ENCODE assay signal across 21 mouse cellular contexts in genomic region chr7:111337053-111337452, GRCm38 (mm10).
DNase-seq lines count a peak whose midpoint lies in the region; ATAC-seq and TF ChIP-seq lines count a peak whose summit lies in the region.
"Had no signal": no experiment of that assay in that cellular context is flagged by ENCODE, and none has a peak within 500 bp of the region (broad histone marks: within the 10 kb centered on the region; RNA-seq: fewer than 3 reads in every experiment).

No protein-coding gene starts in this region.

- no peak overlapping the region for H3K9ac ChIP-seq in kidney, embryonic 16.5 days (replicated peaks; ENCODE audit: low read length)
- H3K9ac ChIP-seq: embryonic facial prominence, embryonic 12.5 days; forebrain, embryonic 13.5 days; forebrain, embryonic 15.5 days; forebrain, postnatal 0 days had no signal

- no peak for ATAC-seq in kidney, embryonic 16.5 days (ENCODE audit: low FRiP score, low TSS enrichment)
- ATAC-seq: forebrain, embryonic 13.5 days; forebrain, embryonic 15.5 days; forebrain, postnatal 0 days had no signal

- no peak overlapping the region for H3K27ac ChIP-seq in layer of hippocampus, adult 2 months
- no peak overlapping the region for H3K27ac ChIP-seq in kidney, embryonic 16.5 days (ENCODE audit: low read length)
- H3K27ac ChIP-seq: embryonic facial prominence, embryonic 10.5 days; embryonic facial prominence, embryonic 12.5 days; forebrain, embryonic 13.5 days; forebrain, embryonic 15.5 days had no signal

- H3K4me3 ChIP-seq in layer of hippocampus, adult 2 months: no peak overlapping the region
- no peak overlapping the region for H3K4me3 ChIP-seq in kidney, embryonic 16.5 days (ENCODE audit: low read length)
- H3K4me3 ChIP-seq: embryonic facial prominence, embryonic 10.5 days; embryonic facial prominence, embryonic 12.5 days; forebrain, embryonic 13.5 days; forebrain, embryonic 15.5 days had no signal

- H3K4me2 ChIP-seq in kidney, embryonic 16.5 days (replicated peaks; ENCODE audit: low read depth, low read length): no peak overlapping the region
- H3K4me2 ChIP-seq: embryonic facial prominence, embryonic 12.5 days; forebrain, embryonic 13.5 days; forebrain, embryonic 15.5 days had no signal

- no peaks in the 10 kb centered on the region for H3K9me3 ChIP-seq in kidney, embryonic 16.5 days (ENCODE audit: low read length)
- H3K9me3 ChIP-seq: embryonic facial prominence, embryonic 10.5 days; embryonic facial prominence, embryonic 12.5 days; forebrain, embryonic 13.5 days; forebrain, embryonic 15.5 days had no signal

- no peaks in the 10 kb centered on the region for H3K4me1 ChIP-seq in kidney, embryonic 16.5 days (ENCODE audit: insufficient read depth, low read length)
- H3K4me1 ChIP-seq: embryonic facial prominence, embryonic 10.5 days; embryonic facial prominence, embryonic 12.5 days; forebrain, embryonic 13.5 days; forebrain, embryonic 15.5 days had no signal

- DNase-seq in adrenal gland, adult (ENCODE audit: inconsistent age in 2 of 2, low spot score in 1 of 2): peak; percentile 11 to 60
- no peak for DNase-seq in adrenal gland, adult 8-10 months
- DNase-seq in adrenal gland, postnatal 14 days: peak; percentile 19
- no peak for DNase-seq in adrenal gland, postnatal 10 days
- no peak for DNase-seq in layer of hippocampus, adult 2 months (ENCODE audit: low spot score in 2 of 2)
- no peak for DNase-seq in layer of hippocampus, adult 18-20 months (ENCODE audit: low spot score in 2 of 2)
- peak; percentile 18 for DNase-seq in NIH3T3 (ENCODE audit: low read depth)
- DNase-seq: adrenal gland, postnatal 25 days; cerebellum, adult 11 months; cerebellum, adult 18-20 months; cerebellum, adult 8-10 months; cerebellum, adult 9-11 months; cerebellum, postnatal 14 days; cerebellum, postnatal 36 days; forebrain, postnatal 0 days had no signal

- WGBS in kidney, embryonic 16.5 days: 65% methylated on average over 3 of the region's 3 CpGs

- H3K36me3 ChIP-seq in kidney, embryonic 16.5 days (ENCODE audit: insufficient read depth, low read length): no peaks in the 10 kb centered on the region
- H3K36me3 ChIP-seq: embryonic facial prominence, embryonic 10.5 days; embryonic facial prominence, embryonic 12.5 days; forebrain, embryonic 15.5 days; G1E had no signal

- TF ChIP-seq CTCF in layer of hippocampus, adult 2 months (conservative IDR thresholded peaks at IDR 0.05): 0 out of 2 replicates have a peak, but pooled peaks have one; percentile 9

- H3K27me3 ChIP-seq in kidney, embryonic 16.5 days (ENCODE audit: insufficient read depth, low read length): no peaks in the 10 kb centered on the region
- H3K27me3 ChIP-seq: embryonic facial prominence, embryonic 12.5 days; forebrain, embryonic 13.5 days; forebrain, embryonic 15.5 days had no signal

Comparison
In these comparisons a context has a peak if more than half of its experiments do, and no peak if none do; other contexts are left out.
1. DNase-seq: peak in adrenal gland, adult (2 of 2), adrenal gland, postnatal 14 days (single experiment) and NIH3T3 (single experiment); none in adrenal gland, adult 8-10 months (single experiment), adrenal gland, postnatal 10 days (single experiment), layer of hippocampus, adult 2 months (0 of 2) and layer of hippocampus, adult 18-20 months (0 of 2).